Mouse (Mus musculus): ENCODE measurements around the gene Zfp423. TPM values are rescaled to one million over a fixed set of nuclear protein-coding genes. Genes with fewer than 3 reads are reported as not detected.
A peak's percentile ranks its signal among the peaks of the same experiment; 100 is the strongest.

The Zfp423 gene
- polyA plus RNA-seq, 1 experiment from 2014 or later = 6.1 TPM

- WGBS = under 1% methylated on average over 50 of the region's 50 CpGs
Observed at GRCm38 (mm10) chr8:87961680-87962513, 2.5 kb upstream of the Zfp423 start.

GRCm38 (mm10) chr8:87961108-87961507 is 1.7 kb upstream of the Zfp423 start:
- TF ChIP-seq CTCF (IDR thresholded peaks at IDR 0.05; ENCODE audit: low read depth) = peak; percentile 72
- no peak overlapping the region for H3K9ac ChIP-seq (ENCODE audit: low read depth, low read length)
- peaks cover 21% of the 10 kb centered on the region; the same call in 1 of the 2 replicates for H3K4me1 ChIP-seq (replicated peaks; ENCODE audit: insufficient read depth, low read length)
- 2% methylated on average over 20 of the region's 20 CpGs for WGBS
- H3K36me3 ChIP-seq (ENCODE audit: insufficient read depth, low read length) = no peaks in the 10 kb centered on the region
- no peaks in the 10 kb centered on the region for H3K9me3 ChIP-seq (replicated peaks; ENCODE audit: low read length)
- no peak overlapping the region for H3K27ac ChIP-seq
- H3K27me3 ChIP-seq (ENCODE audit: insufficient read depth, low read length) = 0 out of 2 replicates have a peak, but pooled peaks cover 15% of the 10 kb centered on the region
- peak overlapping the region; percentile 85 for H3K4me3 ChIP-seq (replicated peaks; ENCODE audit: low read depth, low read length)
- no peak for ATAC-seq (replicated peaks; ENCODE audit: low FRiP score, low read depth)
- DNase-seq (ENCODE audit: low spot score) = peak; percentile 55
- peak overlapping the region; percentile 97 for H3K4me2 ChIP-seq (ENCODE audit: low read length)

More at GRCm38 (mm10) chr8:87961680-87962513, 2.5 kb upstream of the Zfp423 start:
- ATAC-seq (replicated peaks; ENCODE audit: low FRiP score, low read depth) (no peak), DNase-seq (ENCODE audit: low spot score) (peak; percentile 42)
- peak overlapping the region; percentile 85 for H3K4me3 ChIP-seq (replicated peaks; ENCODE audit: low read depth, low read length)
- TF ChIP-seq CTCF (IDR thresholded peaks at IDR 0.05; ENCODE audit: low read depth) = no peak
- no peak overlapping the region for H3K27ac ChIP-seq
- peak overlapping the region; percentile 97 for H3K4me2 ChIP-seq (ENCODE audit: low read length)
- H3K27me3 ChIP-seq (ENCODE audit: insufficient read depth, low read length) = 0 out of 2 replicates have a peak, but pooled peaks cover 15% of the 10 kb centered on the region
- H3K36me3 ChIP-seq (ENCODE audit: insufficient read depth, low read length) = no peaks in the 10 kb centered on the region
- peaks cover 21% of the 10 kb centered on the region; the same call in 1 of the 2 replicates for H3K4me1 ChIP-seq (replicated peaks; ENCODE audit: insufficient read depth, low read length)
- H3K9me3 ChIP-seq (replicated peaks; ENCODE audit: low read length) = no peaks in the 10 kb centered on the region
- 0 out of 2 replicates have a peak overlapping the region, but pooled peaks have one; percentile 31 for H3K9ac ChIP-seq (ENCODE audit: low read depth, low read length)

- H3K4me3 ChIP-seq (replicated peaks; ENCODE audit: low read depth, low read length) = peak overlapping the region; percentile 85
- DNase-seq (ENCODE audit: low spot score) (peak; percentile 95), ATAC-seq (replicated peaks; ENCODE audit: low FRiP score, low read depth) (peak; percentile 78)
- H3K4me1 ChIP-seq (replicated peaks; ENCODE audit: insufficient read depth, low read length) = peaks cover 21% of the 10 kb centered on the region; the same call in 1 of the 2 replicates
- H3K36me3 ChIP-seq (ENCODE audit: insufficient read depth, low read length) = no peaks in the 10 kb centered on the region
- peak overlapping the region; percentile 95 for H3K27ac ChIP-seq
- H3K9me3 ChIP-seq (replicated peaks; ENCODE audit: low read length) = no peaks in the 10 kb centered on the region
- H3K4me2 ChIP-seq (ENCODE audit: low read length) = peak overlapping the region; percentile 97
- under 1% methylated on average over 46 of the region's 76 CpGs for WGBS
- H3K27me3 ChIP-seq (ENCODE audit: insufficient read depth, low read length) = 0 out of 2 replicates have a peak, but pooled peaks cover 15% of the 10 kb centered on the region
- H3K9ac ChIP-seq (ENCODE audit: low read depth, low read length) = peak overlapping the region; percentile 86
- TF ChIP-seq CTCF (IDR thresholded peaks at IDR 0.05; ENCODE audit: low read depth) = peak; percentile 64
Observed at GRCm38 (mm10) chr8:87960061-87960749, 810 bp upstream of the Zfp423 start.

- H3K27ac ChIP-seq = peak overlapping the region; percentile 95
- DNase-seq (ENCODE audit: low spot score) (peak; percentile 87), ATAC-seq (replicated peaks; ENCODE audit: low FRiP score, low read depth) (peak; percentile 44)
- H3K27me3 ChIP-seq (ENCODE audit: insufficient read depth, low read length) = 0 out of 2 replicates have a peak, but pooled peaks cover 15% of the 10 kb centered on the region
- peak overlapping the region; percentile 97 for H3K4me2 ChIP-seq (ENCODE audit: low read length)
- under 1% methylated on average over 83 of the region's 115 CpGs for WGBS
- TF ChIP-seq CTCF (IDR thresholded peaks at IDR 0.05; ENCODE audit: low read depth) = no peak
- H3K9me3 ChIP-seq (replicated peaks; ENCODE audit: low read length) = no peaks in the 10 kb centered on the region
- peak overlapping the region; percentile 85 for H3K4me3 ChIP-seq (replicated peaks; ENCODE audit: low read depth, low read length)
- peak overlapping the region; percentile 86 for H3K9ac ChIP-seq (ENCODE audit: low read depth, low read length)
- H3K4me1 ChIP-seq (replicated peaks; ENCODE audit: insufficient read depth, low read length) = peaks cover 21% of the 10 kb centered on the region; the same call in 1 of the 2 replicates
- H3K36me3 ChIP-seq (ENCODE audit: insufficient read depth, low read length) = no peaks in the 10 kb centered on the region
Observed at GRCm38 (mm10) chr8:87958451-87959319, 710 bp downstream of the Zfp423 start.

- Histone ChIP-seq H3K4me2 (ENCODE audit: low read length) (peak overlapping the region; percentile 97), H3K4me1 (replicated peaks; ENCODE audit: insufficient read depth, low read length) (peaks cover 21% of the 10 kb centered on the region; the same call in 1 of the 2 replicates), H3K27me3 (ENCODE audit: insufficient read depth, low read length) (0 out of 2 replicates have a peak, but pooled peaks cover 15% of the 10 kb centered on the region), H3K9ac (ENCODE audit: low read depth, low read length) (peak overlapping the region; percentile 86), H3K9me3 (replicated peaks; ENCODE audit: low read length) (no peaks in the 10 kb centered on the region), H3K36me3 (ENCODE audit: insufficient read depth, low read length) (no peaks in the 10 kb centered on the region), H3K4me3 (replicated peaks; ENCODE audit: low read depth, low read length) (peak overlapping the region; percentile 85), H3K27ac (peak overlapping the region; percentile 95)
- no peak for TF ChIP-seq CTCF (IDR thresholded peaks at IDR 0.05; ENCODE audit: low read depth)
- peak; percentile 74 for DNase-seq (ENCODE audit: low spot score)
- WGBS = 1% methylated on average over 20 of the region's 20 CpGs
- no peak for ATAC-seq (replicated peaks; ENCODE audit: low FRiP score, low read depth)
Observed at GRCm38 (mm10) chr8:87957871-87958450, 1.4 kb downstream of the Zfp423 start.

Data from kidney, postnatal 0 days (tissue).